Mouse (Mus musculus): Measurements from ENCODE around the gene Lpcat4. TPM values are rescaled to one million over a fixed set of nuclear protein-coding genes. Genes with fewer than 3 reads are reported as not detected.
"Not testable (repeated sequence)": the region's sequence is repeated elsewhere in the genome, so short reads cannot be mapped to it uniquely, and the experiment has no call there.

Lpcat4 gene
- polyA plus RNA-seq, 1 experiment from 2014 or later, result 39.7 TPM

DNA sequence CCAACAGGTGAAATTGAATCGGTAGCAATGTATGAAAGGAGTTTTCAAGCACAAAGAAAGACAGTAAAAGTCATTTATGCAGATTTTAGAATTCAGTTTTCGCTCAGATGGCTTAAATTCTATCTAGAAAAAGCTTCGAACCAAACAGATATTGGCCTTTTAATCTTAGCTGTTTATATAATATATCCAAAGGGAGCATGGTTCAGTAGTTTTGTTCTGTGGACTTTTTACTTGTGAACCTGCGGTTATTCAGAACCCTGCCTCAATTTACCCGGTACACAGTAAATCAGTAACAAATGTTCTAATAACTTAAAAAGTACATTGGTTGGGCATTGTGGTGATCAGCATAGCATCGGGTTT lies 45.7 kb downstream of the Lpcat4 start:
- Histone ChIP-seq H3K4me3 (replicated peaks; ENCODE audit: low read length) (peak overlapping the region; percentile 68), H3K9me3 (replicated peaks; ENCODE audit: control insufficient read depth, low read length) (no peaks in the 10 kb centered on the region), H3K27me3 (ENCODE audit: control insufficient read depth, insufficient read depth, low read length) (no peaks in the 10 kb centered on the region), H3K9ac (ENCODE audit: low read length) (no peak overlapping the region), H3K4me2 (ENCODE audit: low read depth, low read length) (peak overlapping the region; percentile 97), H3K27ac (ENCODE audit: low read length) (no peak overlapping the region), H3K4me1 (ENCODE audit: control insufficient read depth, insufficient read depth, low read length) (peaks cover 6% of the 10 kb centered on the region), H3K36me3 (ENCODE audit: control insufficient read depth, insufficient read depth, low read length) (no peaks in the 10 kb centered on the region)
- ATAC-seq (ENCODE audit: insufficient read depth, low FRiP score), result no peak
- WGBS, result 46% methylated on average over 6 of the region's 6 CpGs

DNA sequence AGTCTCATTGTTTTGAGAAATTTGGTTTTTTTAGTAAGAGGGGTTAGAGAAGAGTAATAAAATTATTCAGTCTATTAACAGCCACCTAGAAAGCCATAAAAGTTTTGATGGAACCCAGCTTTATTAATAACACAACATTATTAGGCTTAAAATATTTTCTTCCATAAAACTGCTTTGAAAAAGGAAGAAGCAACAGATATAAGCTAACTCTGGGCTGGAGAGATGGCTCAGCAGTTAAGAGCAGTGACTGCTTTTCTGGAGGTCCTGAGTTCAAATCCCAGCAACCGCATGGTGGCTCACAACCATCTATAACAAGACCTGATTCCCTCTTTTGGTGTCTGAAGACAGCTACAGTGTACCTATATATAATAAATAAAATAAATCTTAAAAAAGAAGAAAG lies 46.8 kb downstream of the Lpcat4 start:
- not testable (repeated sequence) for H3K4me3 ChIP-seq (replicated peaks; ENCODE audit: low read length); H3K27me3 ChIP-seq (ENCODE audit: control insufficient read depth, insufficient read depth, low read length); H3K4me1 ChIP-seq (ENCODE audit: control insufficient read depth, insufficient read depth, low read length); H3K36me3 ChIP-seq (ENCODE audit: control insufficient read depth, insufficient read depth, low read length); H3K4me2 ChIP-seq (ENCODE audit: low read depth, low read length); H3K9ac ChIP-seq (ENCODE audit: low read length); H3K9me3 ChIP-seq (replicated peaks; ENCODE audit: control insufficient read depth, low read length); ATAC-seq (ENCODE audit: insufficient read depth, low FRiP score); H3K27ac ChIP-seq (ENCODE audit: low read length)
- 97% methylated on average over 1 of the region's 1 CpGs for WGBS

DNA sequence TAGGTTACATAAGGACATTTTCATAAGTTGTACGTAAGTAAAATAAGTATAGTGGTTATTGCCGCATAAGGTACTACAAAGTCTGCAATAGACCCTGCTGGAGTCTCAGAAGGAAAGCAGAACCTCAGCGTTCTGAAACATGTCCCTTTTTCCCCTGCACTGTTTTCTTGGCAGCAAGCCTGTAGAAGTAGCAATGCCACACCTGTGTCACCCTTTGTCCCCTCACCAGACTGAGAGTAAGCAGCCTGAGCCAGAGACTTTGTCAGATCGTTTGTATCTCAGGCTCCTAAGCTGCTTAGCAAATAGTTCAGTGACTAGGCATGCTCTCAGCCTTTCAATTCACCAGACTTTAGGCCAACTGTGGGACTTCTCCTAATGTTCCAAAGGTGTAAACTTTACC lies 47.8 kb downstream of the Lpcat4 start:
- WGBS, result 53% methylated on average over 4 of the region's 4 CpGs
- no peak overlapping the region for H3K4me3 ChIP-seq (replicated peaks; ENCODE audit: low read length)

DNA sequence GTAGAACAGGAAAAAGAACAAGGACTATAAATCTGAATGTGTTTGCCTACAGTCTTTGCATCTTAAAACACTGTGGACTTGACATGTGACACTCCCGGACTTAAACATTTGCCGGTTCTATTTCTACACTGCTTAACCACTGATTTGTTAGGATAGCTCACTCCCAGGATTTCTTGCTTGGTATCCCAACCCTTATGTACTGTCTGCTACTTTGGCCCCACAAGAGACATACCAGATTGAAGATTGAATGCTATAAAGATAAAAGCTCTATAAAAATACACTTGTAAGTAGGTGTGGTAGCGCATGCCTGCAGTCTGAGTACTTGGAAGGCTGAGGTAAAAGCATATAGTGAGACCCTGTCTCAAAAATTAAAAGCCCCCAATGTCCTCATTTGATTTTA lies 50.2 kb downstream of the Lpcat4 start:
- H3K4me1 ChIP-seq (ENCODE audit: control insufficient read depth, insufficient read depth, low read length), result 0 out of 2 replicates have a peak, but pooled peaks cover 2% of the 10 kb centered on the region
- H3K27me3 ChIP-seq (ENCODE audit: control insufficient read depth, insufficient read depth, low read length), result no peaks in the 10 kb centered on the region
- no peak overlapping the region for H3K27ac ChIP-seq (ENCODE audit: low read length)
- no peak overlapping the region for H3K4me3 ChIP-seq (replicated peaks; ENCODE audit: low read length)
- H3K9ac ChIP-seq (ENCODE audit: low read length), result no peak overlapping the region
- no peaks in the 10 kb centered on the region for H3K9me3 ChIP-seq (replicated peaks; ENCODE audit: control insufficient read depth, low read length)
- H3K4me2 ChIP-seq (ENCODE audit: low read depth, low read length), result no peak overlapping the region
- H3K36me3 ChIP-seq (ENCODE audit: control insufficient read depth, insufficient read depth, low read length), result no peaks in the 10 kb centered on the region
- WGBS, result 76% methylated on average over 3 of the region's 3 CpGs
- ATAC-seq (ENCODE audit: insufficient read depth, low FRiP score), result no peak

More for the DNA sequence above, 47.8 kb downstream of the Lpcat4 start:
- H3K36me3 ChIP-seq (ENCODE audit: control insufficient read depth, insufficient read depth, low read length), result no peaks in the 10 kb centered on the region
- H3K4me2 ChIP-seq (ENCODE audit: low read depth, low read length), result no peak overlapping the region
- H3K27me3 ChIP-seq (ENCODE audit: control insufficient read depth, insufficient read depth, low read length), result no peaks in the 10 kb centered on the region
- H3K4me1 ChIP-seq (ENCODE audit: control insufficient read depth, insufficient read depth, low read length), result peaks cover 6% of the 10 kb centered on the region
- ATAC-seq (ENCODE audit: insufficient read depth, low FRiP score), result peak; percentile 69; the same call in 1 of the 2 replicates
- H3K9me3 ChIP-seq (replicated peaks; ENCODE audit: control insufficient read depth, low read length), result no peaks in the 10 kb centered on the region
- H3K27ac ChIP-seq (ENCODE audit: low read length), result peak overlapping the region; percentile 67; the same call in 1 of the 2 replicates
- H3K9ac ChIP-seq (ENCODE audit: low read length), result no peak overlapping the region

DNA sequence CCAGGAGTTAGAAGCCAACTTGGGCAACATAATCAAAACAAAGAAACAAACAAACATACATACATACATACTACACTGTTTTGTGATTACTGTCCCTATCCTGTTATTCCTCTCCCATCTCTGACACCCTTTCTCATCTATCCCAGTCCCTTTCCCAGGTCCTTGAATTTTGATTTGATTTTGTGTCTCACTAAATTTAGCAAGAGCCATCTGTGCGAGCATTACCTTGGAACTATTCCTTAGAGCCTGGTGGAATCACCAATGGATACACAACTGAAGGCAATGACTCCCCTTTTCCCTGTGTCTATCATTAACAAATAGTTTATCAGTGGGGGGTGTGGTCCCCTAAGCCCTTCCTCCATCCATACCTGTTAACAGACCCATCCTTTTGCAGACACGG lies 53.6 kb downstream of the Lpcat4 start:
- Histone ChIP-seq H3K9me3 (replicated peaks; ENCODE audit: control insufficient read depth, low read length) (no peaks in the 10 kb centered on the region), H3K4me1 (ENCODE audit: control insufficient read depth, insufficient read depth, low read length) (0 out of 2 replicates have a peak, but pooled peaks cover under 1% of the 10 kb centered on the region), H3K36me3 (ENCODE audit: control insufficient read depth, insufficient read depth, low read length) (no peaks in the 10 kb centered on the region), H3K27ac (ENCODE audit: low read length) (no peak overlapping the region), H3K4me2 (ENCODE audit: low read depth, low read length) (no peak overlapping the region), H3K4me3 (replicated peaks; ENCODE audit: low read length) (no peak overlapping the region), H3K9ac (ENCODE audit: low read length) (no peak overlapping the region), H3K27me3 (ENCODE audit: control insufficient read depth, insufficient read depth, low read length) (no peaks in the 10 kb centered on the region)
- WGBS, result 80% methylated on average over 2 of the region's 2 CpGs
- no peak for ATAC-seq (ENCODE audit: insufficient read depth, low FRiP score)

DNA sequence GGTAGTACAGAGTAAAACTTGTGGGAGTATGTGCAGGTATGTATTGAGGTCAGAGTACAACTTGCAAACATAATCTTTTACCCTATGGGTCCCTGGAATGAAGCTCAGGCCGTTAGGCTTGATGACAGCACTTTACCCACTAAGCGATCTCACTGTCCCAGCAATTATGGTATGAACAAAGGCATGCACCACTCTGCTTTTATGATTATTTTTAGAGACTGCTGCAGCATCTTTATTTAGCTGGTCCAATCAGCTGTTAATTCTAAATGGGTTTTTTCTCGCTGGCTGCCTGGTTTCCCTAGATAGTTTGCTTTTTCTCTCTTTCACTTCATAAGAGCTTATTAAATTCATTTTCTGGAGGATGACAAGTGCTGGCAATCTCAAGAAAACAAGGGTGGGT lies 56.9 kb downstream of the Lpcat4 start:
- Histone ChIP-seq H3K36me3 (ENCODE audit: control insufficient read depth, insufficient read depth, low read length) (no peaks in the 10 kb centered on the region), H3K4me1 (ENCODE audit: control insufficient read depth, insufficient read depth, low read length) (no peaks in the 10 kb centered on the region), H3K9ac (ENCODE audit: low read length) (no peak overlapping the region), H3K4me3 (replicated peaks; ENCODE audit: low read length) (no peak overlapping the region), H3K27ac (ENCODE audit: low read length) (no peak overlapping the region), H3K4me2 (ENCODE audit: low read depth, low read length) (no peak overlapping the region), H3K27me3 (ENCODE audit: control insufficient read depth, insufficient read depth, low read length) (no peaks in the 10 kb centered on the region), H3K9me3 (replicated peaks; ENCODE audit: control insufficient read depth, low read length) (no peaks in the 10 kb centered on the region)
- no peak for ATAC-seq (ENCODE audit: insufficient read depth, low FRiP score)
- 80% methylated on average over 3 of the region's 3 CpGs for WGBS

Other genes starting within 250 kb of the Lpcat4 start
- gene Olfr1309, start 249.2 kb upstream of the Lpcat4 start, polyA plus RNA-seq (2015; fragmentation: Nextera tagmentation; extraction: Ambion mirVana), result not detected in 2 replicates
- gene Olfr1310, start 226.8 kb upstream of the Lpcat4 start, polyA plus RNA-seq (2015; fragmentation: Nextera tagmentation; extraction: Ambion mirVana), result not detected in 2 replicates
- not detected in 2 replicates for gene Olfr1311, start 215.1 kb upstream of the Lpcat4 start, polyA plus RNA-seq (2015; fragmentation: Nextera tagmentation; extraction: Ambion mirVana)
- not detected in 2 replicates for gene Olfr1312, start 189.2 kb upstream of the Lpcat4 start, polyA plus RNA-seq (2015; fragmentation: Nextera tagmentation; extraction: Ambion mirVana)
- gene Olfr1313, start 161.6 kb upstream of the Lpcat4 start, polyA plus RNA-seq (2015; fragmentation: Nextera tagmentation; extraction: Ambion mirVana), result not detected in 2 replicates
- gene Olfr1314, start 142.7 kb upstream of the Lpcat4 start, polyA plus RNA-seq (2015; fragmentation: Nextera tagmentation; extraction: Ambion mirVana), result not detected in 2 replicates
- gene Olfr1315-ps1, start 124.0 kb upstream of the Lpcat4 start, polyA plus RNA-seq (2015; fragmentation: Nextera tagmentation; extraction: Ambion mirVana), result not detected in 2 replicates
- gene Olfr1316, start 104.5 kb upstream of the Lpcat4 start, polyA plus RNA-seq (2015; fragmentation: Nextera tagmentation; extraction: Ambion mirVana), result not detected in 2 replicates
- not detected in 2 replicates for gene Olfr1317, start 99.1 kb upstream of the Lpcat4 start, polyA plus RNA-seq (2015; fragmentation: Nextera tagmentation; extraction: Ambion mirVana)
- gene Olfr1318, start 85.3 kb upstream of the Lpcat4 start, polyA plus RNA-seq (2015; fragmentation: Nextera tagmentation; extraction: Ambion mirVana), result not detected in 2 replicates
- 0.05 and 0.11 TPM in 2 replicates for gene Nutm1, start 19.8 kb downstream of the Lpcat4 start, polyA plus RNA-seq (2015; fragmentation: Nextera tagmentation; extraction: Ambion mirVana)
- gene Nop10, start 22.5 kb downstream of the Lpcat4 start, polyA plus RNA-seq (2015; fragmentation: Nextera tagmentation; extraction: Ambion mirVana), result 193 and 215 TPM in 2 replicates
- 14.6 and 15.1 TPM in 2 replicates for gene Slc12a6, start 26.4 kb downstream of the Lpcat4 start, polyA plus RNA-seq (2015; fragmentation: Nextera tagmentation; extraction: Ambion mirVana)
- not detected in 2 replicates for gene Gm21985, start 26.8 kb downstream of the Lpcat4 start, polyA plus RNA-seq (2015; fragmentation: Nextera tagmentation; extraction: Ambion mirVana)
- 107 and 115 TPM in 2 replicates for gene Emc4, start 128.6 kb downstream of the Lpcat4 start, polyA plus RNA-seq (2015; fragmentation: Nextera tagmentation; extraction: Ambion mirVana)
- 39.8 and 46.9 TPM in 2 replicates for gene Katnbl1, start 139.7 kb downstream of the Lpcat4 start, polyA plus RNA-seq (2015; fragmentation: Nextera tagmentation; extraction: Ambion mirVana)
- gene Emc7, start 215.5 kb downstream of the Lpcat4 start, polyA plus RNA-seq (2015; fragmentation: Nextera tagmentation; extraction: Ambion mirVana), result 22.0 and 22.1 TPM in 2 replicates
- 0.08 TPM in 1 of 2 replicates, not detected in the other for gene Chrm5, start 241.3 kb downstream of the Lpcat4 start, polyA plus RNA-seq (2015; fragmentation: Nextera tagmentation; extraction: Ambion mirVana)

Measured in stomach, embryonic 16.5 days (tissue).